Mouse (Mus musculus): ENCODE results near the gene Fam180a. TPM values are rescaled to one million over a fixed set of nuclear protein-coding genes. Genes with fewer than 3 reads are reported as not detected.

The Fam180a gene
- polyA plus RNA-seq (2017; shearing (Covaris generic)) = not detected

DNA sequence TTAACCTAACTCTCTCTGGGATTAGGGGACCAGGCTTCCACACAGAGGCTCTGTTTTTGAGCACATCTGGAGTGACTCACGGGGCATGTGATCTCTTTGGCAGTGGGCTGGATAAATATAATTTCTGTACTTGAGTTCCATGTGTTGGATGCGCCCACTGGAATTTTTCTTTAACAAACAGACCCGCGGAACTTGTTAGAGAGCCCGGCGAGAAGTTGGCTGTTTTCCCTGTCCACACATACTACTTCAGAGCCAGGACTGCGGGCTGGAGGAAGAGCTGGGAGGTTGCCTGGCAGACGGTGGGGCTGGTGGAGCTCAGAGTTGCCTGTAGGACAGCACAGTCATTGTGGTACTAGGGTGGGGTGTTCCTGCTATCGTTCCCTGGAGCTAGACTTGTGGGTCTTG lies at the start of gene Fam180a:
TSS of gene Fam180a (minus strand) at position 31 of the 405 bp plus-strand sequence.

DNA sequence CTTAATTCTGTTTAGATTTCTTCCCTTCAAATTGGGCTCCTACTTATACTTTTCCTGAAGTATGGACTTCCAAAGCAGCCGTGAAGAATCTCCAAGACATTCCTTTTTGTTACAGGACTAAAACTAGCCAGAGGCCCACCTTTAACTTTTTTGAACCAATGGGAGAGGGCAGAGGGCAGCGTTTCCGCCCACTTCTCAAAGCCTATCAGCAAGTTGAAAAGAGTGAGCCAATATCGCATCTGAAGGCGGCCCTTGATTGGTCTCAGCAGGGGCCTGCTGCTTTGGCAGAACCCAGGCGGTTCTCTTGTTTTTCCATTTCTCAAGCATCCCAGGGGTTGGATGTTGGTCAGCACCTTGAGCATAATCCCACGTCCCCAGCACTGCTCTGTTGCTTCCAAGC lies 17.9 kb downstream of the Fam180a start, which contains the start of gene Slc13a4:
TSS of gene Slc13a4 (minus strand) at position 95 of the 400 bp plus-strand sequence.

Other genes with a start within 250 kb of the Fam180a start
- 63.3 TPM for gene Cnot4, start 192.4 kb downstream of the Fam180a start, polyA plus RNA-seq (2017; shearing (Covaris generic))
- gene Nup205, start 148.7 kb downstream of the Fam180a start, polyA plus RNA-seq (2017; shearing (Covaris generic)) = 41.9 TPM
- 0.22 TPM for gene Slc13a4, start 18.0 kb downstream of the Fam180a start, polyA plus RNA-seq (2017; shearing (Covaris generic))
- gene Mtpn, start 213.7 kb upstream of the Fam180a start, polyA plus RNA-seq (2017; shearing (Covaris generic)) = 104 TPM